Mouse (Mus musculus): ENCODE data around the gene Pyroxd2.

The Pyroxd2 gene

GRCm38 (mm10) chr19:42755148-42755870, 2.7 kb upstream of the Pyroxd2 start:
- Histone ChIP-seq H3K9me3 (ENCODE audit: low read length) (no peaks in the 10 kb centered on the region), H3K4me3 (replicated peaks; ENCODE audit: low read length) (no peak overlapping the region), H3K4me1 (replicated peaks; ENCODE audit: low read depth, low read length) (peaks cover 24% of the 10 kb centered on the region), H3K36me3 (ENCODE audit: insufficient read depth, low read length) (peaks cover 29% of the 10 kb centered on the region), H3K27me3 (ENCODE audit: insufficient read depth, low read length) (peaks cover 4% of the 10 kb centered on the region; the same call in 1 of the 2 replicates)
- no peak for TF ChIP-seq NANOG (IDR thresholded peaks at IDR 0.05; ENCODE audit: borderline replicate concordance, low read length)
- TF ChIP-seq POU5F1 (IDR thresholded peaks at IDR 0.05; ENCODE audit: borderline replicate concordance, low read length): no peak
- no peak for TF ChIP-seq CTCF (conservative IDR thresholded peaks at IDR 0.05; ENCODE audit: low read length)

GRCm38 (mm10) chr19:42753141-42753917, 754 bp upstream of the Pyroxd2 start:
- peak overlapping the region; percentile 71 for H3K4me3 ChIP-seq (replicated peaks; ENCODE audit: low read length)
- peaks cover 24% of the 10 kb centered on the region for H3K4me1 ChIP-seq (replicated peaks; ENCODE audit: low read depth, low read length)
- peaks cover 14% of the 10 kb centered on the region for H3K36me3 ChIP-seq (ENCODE audit: insufficient read depth, low read length)
- peaks cover 4% of the 10 kb centered on the region; the same call in 1 of the 2 replicates for H3K27me3 ChIP-seq (ENCODE audit: insufficient read depth, low read length)
- no peaks in the 10 kb centered on the region for H3K9me3 ChIP-seq (ENCODE audit: low read length)
- no peak for TF ChIP-seq NANOG (IDR thresholded peaks at IDR 0.05; ENCODE audit: borderline replicate concordance, low read length)

- peaks cover 8% of the 10 kb centered on the region; the same call in 1 of the 2 replicates for H3K27me3 ChIP-seq (ENCODE audit: insufficient read depth, low read length)
- H3K4me1 ChIP-seq (replicated peaks; ENCODE audit: low read depth, low read length): peaks cover 16% of the 10 kb centered on the region
- no peak overlapping the region for H3K4me3 ChIP-seq (replicated peaks; ENCODE audit: low read length)
- TF ChIP-seq CTCF (conservative IDR thresholded peaks at IDR 0.05; ENCODE audit: low read length) (no peak), NANOG (IDR thresholded peaks at IDR 0.05; ENCODE audit: borderline replicate concordance, low read length) (no peak), POU5F1 (IDR thresholded peaks at IDR 0.05; ENCODE audit: borderline replicate concordance, low read length) (no peak)
- no peaks in the 10 kb centered on the region for H3K9me3 ChIP-seq (ENCODE audit: low read length)
- no peaks in the 10 kb centered on the region for H3K36me3 ChIP-seq (ENCODE audit: insufficient read depth, low read length)
Measured at GRCm38 (mm10) chr19:42750196-42750595, 2.4 kb downstream of the Pyroxd2 start.

- Histone ChIP-seq H3K9me3 (ENCODE audit: low read length) (no peaks in the 10 kb centered on the region), H3K36me3 (ENCODE audit: insufficient read depth, low read length) (no peaks in the 10 kb centered on the region), H3K4me3 (replicated peaks; ENCODE audit: low read length) (no peak overlapping the region), H3K27me3 (ENCODE audit: insufficient read depth, low read length) (peaks cover 11% of the 10 kb centered on the region; the same call in 1 of the 2 replicates), H3K4me1 (replicated peaks; ENCODE audit: low read depth, low read length) (peaks cover 3% of the 10 kb centered on the region)
- no peak for TF ChIP-seq CTCF (conservative IDR thresholded peaks at IDR 0.05; ENCODE audit: low read length)
Measured at GRCm38 (mm10) chr19:42746702-42747101, 5.9 kb downstream of the Pyroxd2 start.

GRCm38 (mm10) chr19:42745869-42746224, 6.7 kb downstream of the Pyroxd2 start:
- Histone ChIP-seq H3K4me1 (replicated peaks; ENCODE audit: low read depth, low read length) (no peaks in the 10 kb centered on the region; the same call in 1 of the 2 replicates), H3K9me3 (ENCODE audit: low read length) (no peaks in the 10 kb centered on the region), H3K36me3 (ENCODE audit: insufficient read depth, low read length) (no peaks in the 10 kb centered on the region), H3K4me3 (replicated peaks; ENCODE audit: low read length) (no peak overlapping the region), H3K27me3 (ENCODE audit: insufficient read depth, low read length) (0 out of 2 replicates have a peak, but pooled peaks cover 7% of the 10 kb centered on the region)
- no peak for TF ChIP-seq POU5F1 (IDR thresholded peaks at IDR 0.05; ENCODE audit: borderline replicate concordance, low read length)
- TF ChIP-seq CTCF (conservative IDR thresholded peaks at IDR 0.05; ENCODE audit: low read length): no peak
- no peak for TF ChIP-seq NANOG (IDR thresholded peaks at IDR 0.05; ENCODE audit: borderline replicate concordance, low read length)

GRCm38 (mm10) chr19:42745084-42745868, 7.3 kb downstream of the Pyroxd2 start:
- peaks cover 11% of the 10 kb centered on the region; the same call in 1 of the 2 replicates for H3K27me3 ChIP-seq (ENCODE audit: insufficient read depth, low read length)
- no peaks in the 10 kb centered on the region for H3K36me3 ChIP-seq (ENCODE audit: insufficient read depth, low read length)
- no peak for TF ChIP-seq CTCF (conservative IDR thresholded peaks at IDR 0.05; ENCODE audit: low read length)
- no peak for TF ChIP-seq POU5F1 (IDR thresholded peaks at IDR 0.05; ENCODE audit: borderline replicate concordance, low read length)
- TF ChIP-seq NANOG (IDR thresholded peaks at IDR 0.05; ENCODE audit: borderline replicate concordance, low read length): no peak
- no peaks in the 10 kb centered on the region; the same call in 1 of the 2 replicates for H3K4me1 ChIP-seq (replicated peaks; ENCODE audit: low read depth, low read length)
- H3K9me3 ChIP-seq (ENCODE audit: low read length): no peaks in the 10 kb centered on the region
- no peak overlapping the region for H3K4me3 ChIP-seq (replicated peaks; ENCODE audit: low read length)

- no peaks in the 10 kb centered on the region; the same call in 1 of the 2 replicates for H3K4me1 ChIP-seq (replicated peaks; ENCODE audit: low read depth, low read length)
- no peak for TF ChIP-seq NANOG (IDR thresholded peaks at IDR 0.05; ENCODE audit: borderline replicate concordance, low read length)
- peak; percentile 20 for TF ChIP-seq CTCF (conservative IDR thresholded peaks at IDR 0.05; ENCODE audit: low read length)
- no peak overlapping the region for H3K4me3 ChIP-seq (replicated peaks; ENCODE audit: low read length)
- no peaks in the 10 kb centered on the region for H3K9me3 ChIP-seq (ENCODE audit: low read length)
- H3K36me3 ChIP-seq (ENCODE audit: insufficient read depth, low read length): no peaks in the 10 kb centered on the region
- peaks cover 11% of the 10 kb centered on the region; the same call in 1 of the 2 replicates for H3K27me3 ChIP-seq (ENCODE audit: insufficient read depth, low read length)
Measured at GRCm38 (mm10) chr19:42744162-42744586, 8.4 kb downstream of the Pyroxd2 start.

GRCm38 (mm10) chr19:42743261-42743660, 9.3 kb downstream of the Pyroxd2 start:
- Histone ChIP-seq H3K4me3 (replicated peaks; ENCODE audit: low read length) (no peak overlapping the region), H3K36me3 (ENCODE audit: insufficient read depth, low read length) (no peaks in the 10 kb centered on the region), H3K27me3 (ENCODE audit: insufficient read depth, low read length) (peaks cover 11% of the 10 kb centered on the region; the same call in 1 of the 2 replicates), H3K9me3 (ENCODE audit: low read length) (no peaks in the 10 kb centered on the region), H3K4me1 (replicated peaks; ENCODE audit: low read depth, low read length) (no peaks in the 10 kb centered on the region; the same call in 1 of the 2 replicates)
- TF ChIP-seq CTCF (conservative IDR thresholded peaks at IDR 0.05; ENCODE audit: low read length) (no peak), NANOG (IDR thresholded peaks at IDR 0.05; ENCODE audit: borderline replicate concordance, low read length) (no peak), POU5F1 (IDR thresholded peaks at IDR 0.05; ENCODE audit: borderline replicate concordance, low read length) (no peak)
